Mouse (Mus musculus): ENCODE results near the gene Kmt2e. TPM values are rescaled to one million over a fixed set of nuclear protein-coding genes. Genes with fewer than 3 reads are reported as not detected.

The Kmt2e gene
- 145 and 152 TPM in 2 replicates for polyA plus RNA-seq (2016; fragmentation: Nextera tagmentation; extraction: Ambion mirVana)

DNA sequence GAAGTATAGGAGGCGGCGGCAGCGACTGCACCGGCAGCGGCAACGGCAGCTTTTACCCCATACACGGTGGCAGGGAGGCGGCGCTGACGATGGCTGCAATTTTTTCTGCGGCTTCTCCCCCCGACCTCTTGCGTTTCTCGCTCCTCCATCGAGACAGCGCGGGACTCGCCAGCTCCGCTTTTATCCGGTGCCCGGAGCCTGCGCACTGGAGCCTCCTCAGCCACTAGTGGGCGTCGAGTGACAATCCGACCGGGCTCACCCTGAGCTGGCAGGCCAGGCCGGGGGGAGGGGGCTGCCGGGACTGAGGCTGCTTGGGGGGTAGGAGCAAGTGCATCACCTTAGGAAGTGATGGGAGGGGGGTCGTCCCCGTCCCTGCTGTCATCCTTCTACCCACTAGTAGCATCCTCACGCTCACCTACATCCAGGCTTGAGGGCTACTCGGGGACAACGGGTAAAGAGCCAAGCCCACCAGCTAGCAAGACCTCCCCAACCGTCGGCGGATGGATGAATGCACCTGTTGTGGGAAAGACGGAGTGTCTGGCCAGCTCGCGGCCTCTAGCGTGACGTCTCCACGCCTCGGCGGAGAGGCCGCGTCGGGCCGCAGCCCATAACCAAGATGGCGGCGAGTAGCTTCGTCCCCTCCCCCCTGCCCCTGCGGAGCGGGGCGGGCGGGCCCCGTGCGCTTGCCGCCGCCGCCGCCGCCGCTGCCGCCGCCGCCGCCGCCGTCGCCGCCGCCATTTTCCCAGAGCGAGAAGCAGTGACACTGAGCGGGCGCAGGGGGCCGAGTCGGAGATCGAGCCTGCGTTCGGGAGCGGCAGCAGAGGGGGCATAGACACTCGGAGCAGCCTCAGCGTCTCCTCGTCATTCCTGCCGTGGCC, at the start of gene Kmt2e:
Gene Kmt2e, plus strand, starts transcription at position 722 of the 878 bp plus-strand sequence.
- Histone ChIP-seq H3K27me3 (no peaks in the 10 kb centered on the region), H3K9me3 (replicated peaks) (no peaks in the 10 kb centered on the region), H3K4me2 (replicated peaks) (peak within 1 kb of the TSS; percentile 79), H3K4me3 (peak within 1 kb of the TSS; percentile 96), H3K36me3 (no peaks in the 10 kb centered on the region), H3K4me1 (peaks cover 14% of the 10 kb centered on the region), H3K27ac (peak within 1 kb of the TSS; percentile 100), H3K9ac (peak within 1 kb of the TSS; percentile 100)
- peak; percentile 79 for ATAC-seq (ENCODE audit: low FRiP score)
- WGBS: under 1% methylated on average over 62 of the region's 85 CpGs

DNA sequence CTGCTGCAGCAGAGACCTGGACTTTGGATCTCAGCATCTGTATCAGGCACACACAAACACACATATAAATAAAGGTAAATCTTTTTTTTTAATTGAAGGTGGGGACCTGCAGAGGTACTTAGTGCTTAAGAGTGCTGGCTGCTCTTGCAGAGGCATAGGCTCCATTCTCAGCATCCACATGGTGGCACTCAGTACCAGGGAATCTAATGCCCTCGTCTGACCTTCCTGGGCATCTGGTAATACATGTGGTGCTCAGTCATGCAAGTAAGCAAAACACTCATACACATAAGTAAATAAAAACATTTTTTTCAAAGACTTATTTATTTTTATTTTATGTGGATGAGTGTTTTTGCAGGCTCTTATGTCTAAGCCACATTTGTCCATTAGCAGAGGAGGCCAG, 49.1 kb upstream of the Kmt2e start:
- H3K9me3 ChIP-seq (replicated peaks): no peaks in the 10 kb centered on the region
- H3K4me1 ChIP-seq: peaks cover 14% of the 10 kb centered on the region
- no peak overlapping the region for H3K27ac ChIP-seq
- H3K4me2 ChIP-seq (replicated peaks): no peak overlapping the region
- no peaks in the 10 kb centered on the region for H3K27me3 ChIP-seq
- H3K9ac ChIP-seq: no peak overlapping the region
- 74% methylated on average over 1 of the region's 1 CpGs for WGBS
- H3K4me3 ChIP-seq: no peak overlapping the region
- H3K36me3 ChIP-seq: no peaks in the 10 kb centered on the region
- no peak for ATAC-seq (ENCODE audit: low FRiP score)

DNA sequence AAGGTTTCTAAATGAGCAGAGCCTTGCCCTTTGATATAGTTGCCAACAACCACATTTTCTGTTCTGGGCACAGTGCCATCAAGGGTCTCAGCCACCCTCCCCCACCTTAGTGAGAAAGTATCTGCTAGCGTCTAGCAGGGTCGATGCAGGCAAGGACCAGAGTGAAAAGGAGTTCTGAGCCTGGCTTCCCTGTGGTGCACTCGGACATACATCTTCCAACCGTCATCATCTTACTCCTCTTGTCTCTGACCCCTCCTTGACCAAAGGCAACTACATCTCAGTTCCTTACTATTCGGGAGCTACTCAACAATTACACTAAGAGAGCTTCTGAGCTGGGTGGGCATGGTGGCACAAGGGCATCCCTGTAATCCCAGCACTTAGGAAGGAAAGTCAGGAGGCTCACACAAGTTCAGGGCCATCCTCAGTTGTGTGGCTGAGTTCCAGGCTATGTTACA, 48.5 kb upstream of the Kmt2e start:
- peak; percentile 53; the same call in 1 of the 2 replicates for ATAC-seq (ENCODE audit: low FRiP score)
- no peak overlapping the region for H3K9ac ChIP-seq
- H3K4me1 ChIP-seq: peaks cover 14% of the 10 kb centered on the region
- H3K9me3 ChIP-seq (replicated peaks): no peaks in the 10 kb centered on the region
- WGBS: 26% methylated on average over 5 of the region's 5 CpGs
- no peaks in the 10 kb centered on the region for H3K27me3 ChIP-seq
- no peak overlapping the region for H3K4me2 ChIP-seq (replicated peaks)
- H3K36me3 ChIP-seq: no peaks in the 10 kb centered on the region
- H3K27ac ChIP-seq: no peak overlapping the region
- no peak overlapping the region for H3K4me3 ChIP-seq

DNA sequence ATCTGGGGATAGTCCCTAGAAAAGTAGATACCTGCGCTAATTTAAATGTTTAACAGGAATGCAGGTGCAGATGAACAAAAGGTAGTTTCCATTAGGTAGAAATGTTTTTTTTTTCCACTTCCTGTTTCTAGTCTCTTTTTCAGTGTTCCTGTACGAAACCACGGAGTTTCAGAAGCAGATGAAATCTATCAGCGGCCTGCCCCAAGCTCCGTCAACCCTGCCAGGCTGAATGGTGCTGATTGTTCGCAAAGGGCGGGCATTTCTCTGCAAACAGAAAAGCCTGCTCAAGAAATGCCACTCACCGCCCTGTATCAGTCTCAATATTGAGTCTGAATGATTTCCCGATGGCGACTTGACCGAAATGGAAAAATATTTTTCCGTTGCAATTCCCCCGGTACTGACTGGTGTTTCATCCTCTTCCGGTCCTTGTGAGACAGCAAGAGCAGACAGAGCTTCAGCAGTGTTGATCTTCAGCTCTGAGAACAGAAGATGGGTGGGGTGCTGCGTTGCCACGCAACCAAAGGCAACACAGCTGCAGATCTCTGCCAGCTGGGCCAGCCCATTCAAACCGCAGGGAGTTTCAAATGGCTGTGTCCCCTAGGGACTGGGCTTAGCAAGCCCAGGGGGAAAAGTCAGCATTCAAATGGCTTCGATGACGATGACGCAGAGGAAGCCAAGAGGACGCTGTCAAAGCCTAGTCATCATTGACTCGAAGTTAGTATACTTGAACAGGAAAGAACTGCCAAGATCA, 47.5 kb upstream of the Kmt2e start:
- Histone ChIP-seq H3K27ac (peak overlapping the region; percentile 88), H3K36me3 (no peaks in the 10 kb centered on the region), H3K4me3 (peak overlapping the region; percentile 38), H3K4me2 (replicated peaks) (peak overlapping the region; percentile 56), H3K9me3 (replicated peaks) (no peaks in the 10 kb centered on the region), H3K4me1 (peaks cover 14% of the 10 kb centered on the region), H3K9ac (peak overlapping the region; percentile 55), H3K27me3 (no peaks in the 10 kb centered on the region)
- peak; percentile 95 for ATAC-seq (ENCODE audit: low FRiP score)
- whole genome bisulfite sequencing: 1% methylated on average over 22 of the region's 22 CpGs

DNA sequence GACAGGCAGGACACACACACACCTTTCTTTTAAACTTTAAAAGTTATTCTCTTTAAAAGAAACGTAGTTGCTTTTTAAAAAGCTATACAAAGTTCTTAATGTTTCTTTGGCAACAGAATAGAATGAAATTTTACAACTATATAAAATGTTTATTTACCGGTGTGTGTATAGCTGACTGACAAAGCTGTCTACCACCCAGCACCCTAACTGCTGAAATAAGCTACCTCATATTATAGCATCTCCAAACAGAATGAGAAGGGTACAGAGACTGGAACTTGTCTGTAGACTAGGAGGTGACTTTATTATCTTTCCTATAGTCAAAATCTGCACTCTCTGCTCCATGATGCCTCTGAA, 47.0 kb upstream of the Kmt2e start:
- Histone ChIP-seq H3K9ac (no peak overlapping the region), H3K27ac (peak overlapping the region; percentile 88), H3K36me3 (no peaks in the 10 kb centered on the region), H3K4me1 (peaks cover 14% of the 10 kb centered on the region), H3K4me2 (replicated peaks) (peak overlapping the region; percentile 56), H3K4me3 (no peak overlapping the region), H3K9me3 (replicated peaks) (no peaks in the 10 kb centered on the region), H3K27me3 (no peaks in the 10 kb centered on the region)
- WGBS: 50% methylated on average over 2 of the region's 2 CpGs
- ATAC-seq (ENCODE audit: low FRiP score): no peak

DNA sequence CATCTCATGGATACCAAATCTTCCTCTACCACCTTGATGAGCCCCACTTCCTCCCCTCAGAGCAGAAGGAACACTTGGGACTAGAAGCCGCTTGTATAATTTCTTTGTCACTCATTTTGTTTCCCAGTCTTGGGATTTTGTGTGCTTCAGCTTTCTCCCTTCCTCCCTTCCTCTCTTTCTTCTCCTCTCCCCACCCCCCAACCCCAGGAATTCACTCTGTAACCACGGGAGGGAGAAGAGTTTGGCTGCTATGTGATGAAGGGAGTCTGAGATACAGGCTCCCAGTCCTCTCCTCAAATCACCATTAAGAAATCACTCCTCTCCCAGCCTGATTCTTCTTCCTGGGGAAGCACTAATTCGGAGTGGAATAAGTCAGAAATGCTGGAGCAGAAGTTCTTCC, 46.1 kb upstream of the Kmt2e start:
- H3K4me2 ChIP-seq (replicated peaks): no peak overlapping the region
- no peaks in the 10 kb centered on the region for H3K27me3 ChIP-seq
- H3K9me3 ChIP-seq (replicated peaks): no peaks in the 10 kb centered on the region
- H3K4me1 ChIP-seq: peaks cover 14% of the 10 kb centered on the region
- H3K4me3 ChIP-seq: no peak overlapping the region
- no peaks in the 10 kb centered on the region for H3K36me3 ChIP-seq
- no peak overlapping the region for H3K9ac ChIP-seq
- no peak overlapping the region for H3K27ac ChIP-seq
- WGBS: 24% methylated on average over 3 of the region's 3 CpGs
- ATAC-seq (ENCODE audit: low FRiP score): no peak

DNA sequence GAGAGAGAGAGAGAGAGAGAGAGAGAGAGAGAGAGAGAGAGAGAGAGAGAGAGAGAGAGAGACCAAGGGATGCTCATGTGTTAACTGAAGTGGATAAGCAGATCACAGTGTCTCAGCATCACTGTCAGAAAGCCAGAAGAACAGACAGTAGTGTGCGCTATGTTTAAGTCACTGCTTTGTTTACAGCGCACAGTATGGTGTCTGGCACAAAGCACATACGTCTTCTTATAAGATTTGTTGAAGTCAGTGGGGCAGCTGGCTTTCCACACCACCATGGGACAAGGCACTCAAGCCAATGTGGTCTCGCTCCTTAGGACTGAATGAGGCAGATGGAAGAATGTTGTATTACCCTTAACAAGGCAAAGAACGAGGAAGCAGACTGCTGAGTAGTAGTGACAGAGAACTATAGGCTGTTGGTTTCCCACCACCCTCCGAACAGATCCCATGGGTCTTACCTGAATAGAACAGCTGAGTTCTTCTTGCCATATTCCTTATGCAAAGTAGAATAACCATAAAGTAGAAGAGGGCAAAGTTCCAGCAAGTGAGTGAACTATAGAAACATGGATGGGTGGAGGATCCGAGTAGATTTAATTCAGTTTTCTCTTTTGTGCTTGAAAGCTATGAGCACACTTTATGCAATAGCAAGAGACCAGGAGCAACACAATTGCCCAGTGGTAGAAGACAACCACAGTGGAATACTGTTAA, 44.5 kb upstream of the Kmt2e start:
- Histone ChIP-seq H3K9ac (no peak overlapping the region), H3K4me1 (peaks cover 14% of the 10 kb centered on the region), H3K27me3 (no peaks in the 10 kb centered on the region), H3K4me2 (replicated peaks) (no peak overlapping the region), H3K36me3 (no peaks in the 10 kb centered on the region), H3K9me3 (replicated peaks) (no peaks in the 10 kb centered on the region), H3K27ac (no peak overlapping the region), H3K4me3 (no peak overlapping the region)
- WGBS: 80% methylated on average over 7 of the region's 7 CpGs
- no peak for ATAC-seq (ENCODE audit: low FRiP score)

DNA sequence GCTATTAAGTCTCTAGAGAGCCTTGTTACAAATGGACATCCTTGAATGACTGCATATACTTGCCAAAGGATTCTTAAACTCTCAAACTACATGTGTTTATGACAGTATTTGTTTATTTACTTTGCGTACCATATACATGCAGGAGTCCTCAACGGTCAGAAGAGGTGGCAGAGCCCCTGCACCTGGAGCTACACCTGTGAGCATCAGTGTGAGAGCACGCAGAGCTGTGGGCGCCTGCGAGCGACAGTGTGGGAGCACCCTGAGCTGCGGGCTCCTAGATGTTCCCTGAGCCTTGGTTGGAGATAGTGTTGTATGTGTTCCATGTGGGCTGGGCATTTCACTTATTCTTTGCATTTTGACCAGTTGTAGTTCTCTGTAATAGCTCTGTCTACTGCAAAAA, 42.5 kb upstream of the Kmt2e start:
- WGBS: 93% methylated on average over 7 of the region's 7 CpGs
- Histone ChIP-seq H3K36me3 (no peaks in the 10 kb centered on the region), H3K4me3 (no peak overlapping the region), H3K9me3 (replicated peaks) (no peaks in the 10 kb centered on the region), H3K9ac (no peak overlapping the region), H3K27ac (no peak overlapping the region), H3K27me3 (no peaks in the 10 kb centered on the region), H3K4me1 (peaks cover 8% of the 10 kb centered on the region), H3K4me2 (replicated peaks) (no peak overlapping the region)
- no peak for ATAC-seq (ENCODE audit: low FRiP score)

DNA sequence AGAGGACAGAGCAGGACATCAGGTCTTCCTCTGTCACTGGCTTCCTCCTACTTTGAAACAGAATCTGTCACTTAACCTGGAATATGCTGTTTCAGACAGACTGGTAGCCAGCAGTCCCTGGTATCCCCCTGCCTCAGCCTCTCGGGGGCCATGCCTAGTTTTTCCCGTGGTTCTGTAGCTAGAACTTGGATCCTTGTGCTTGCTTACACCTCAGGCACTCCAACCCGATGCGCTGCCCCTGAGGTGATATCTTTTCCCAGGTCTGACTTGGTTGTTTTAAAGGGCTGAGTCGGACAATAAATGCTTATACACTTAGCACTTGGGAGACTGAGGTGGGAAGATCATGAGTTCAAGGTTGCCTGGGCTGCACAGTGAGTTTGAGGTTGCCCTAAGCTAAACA, 40.4 kb upstream of the Kmt2e start:
- no peak for ATAC-seq (ENCODE audit: low FRiP score)
- Histone ChIP-seq H3K27me3 (no peaks in the 10 kb centered on the region), H3K9me3 (replicated peaks) (no peaks in the 10 kb centered on the region), H3K36me3 (no peaks in the 10 kb centered on the region), H3K4me3 (no peak overlapping the region), H3K4me1 (no peaks in the 10 kb centered on the region), H3K9ac (no peak overlapping the region), H3K27ac (no peak overlapping the region), H3K4me2 (replicated peaks) (no peak overlapping the region)
- 96% methylated on average over 5 of the region's 5 CpGs for WGBS

DNA sequence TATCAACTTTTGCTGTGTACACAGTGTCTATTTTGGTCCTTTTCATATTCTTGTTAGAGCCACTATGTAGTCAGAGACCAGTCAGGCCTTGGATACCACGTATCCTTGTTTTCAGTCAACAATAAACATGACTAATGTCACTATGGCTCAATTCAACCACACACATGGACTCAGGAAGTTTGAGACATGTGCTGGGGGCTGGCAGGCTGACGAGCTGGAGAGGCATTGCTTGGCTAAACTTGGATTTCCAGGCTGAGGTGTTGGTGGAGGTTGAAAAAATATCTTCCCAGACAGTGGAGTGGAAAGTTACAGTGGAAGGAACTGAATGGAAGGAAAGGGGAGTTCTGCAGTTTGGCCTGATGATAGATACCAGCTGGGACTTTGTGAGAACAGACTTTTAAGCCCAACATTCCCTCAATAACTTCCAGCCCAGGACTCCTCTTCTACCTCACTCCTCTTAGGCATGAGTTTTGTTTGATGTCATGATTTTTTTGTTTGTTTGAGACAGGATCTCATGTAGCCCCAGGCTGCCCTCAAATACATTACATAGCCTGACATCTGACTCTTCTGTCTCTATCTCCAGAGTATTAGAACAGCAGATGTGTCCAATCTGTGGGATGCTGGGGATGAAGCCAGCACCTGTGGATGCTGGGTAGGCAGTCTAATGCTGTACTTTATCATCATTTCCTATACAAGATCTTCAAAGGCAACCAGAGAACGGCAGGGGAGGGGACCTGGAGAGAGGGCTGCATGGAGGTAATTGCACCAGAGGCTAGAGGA, 39.7 kb upstream of the Kmt2e start:
- no peak for ATAC-seq (ENCODE audit: low FRiP score)
- no peaks in the 10 kb centered on the region for H3K4me1 ChIP-seq
- WGBS: 75% methylated on average over 3 of the region's 3 CpGs
- H3K9ac ChIP-seq: no peak overlapping the region
- H3K4me3 ChIP-seq: no peak overlapping the region
- no peaks in the 10 kb centered on the region for H3K9me3 ChIP-seq (replicated peaks)
- H3K27ac ChIP-seq: no peak overlapping the region
- H3K27me3 ChIP-seq: no peaks in the 10 kb centered on the region
- H3K4me2 ChIP-seq (replicated peaks): no peak overlapping the region
- H3K36me3 ChIP-seq: peaks cover 4% of the 10 kb centered on the region

DNA sequence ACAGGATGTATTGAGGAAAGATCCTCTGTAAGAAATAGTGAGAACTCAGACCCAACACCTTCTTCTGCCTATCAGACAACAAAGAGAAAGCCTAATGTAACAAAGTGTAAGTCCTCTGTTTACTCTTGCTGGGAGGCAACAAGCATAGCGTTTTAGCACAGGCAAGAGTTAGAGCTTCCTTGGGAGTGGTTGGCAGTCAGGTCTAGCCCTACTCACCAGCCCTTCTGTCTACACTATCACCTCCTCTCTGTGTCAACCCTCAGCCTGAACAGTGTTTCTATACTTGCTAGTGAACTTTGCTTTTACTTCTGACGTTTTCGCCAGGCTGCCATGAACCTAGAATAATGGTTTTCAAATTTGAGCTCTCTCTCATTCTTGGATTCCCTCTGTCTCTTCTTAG, 38.5 kb upstream of the Kmt2e start:
- Histone ChIP-seq H3K9ac (no peak overlapping the region), H3K36me3 (peaks cover 13% of the 10 kb centered on the region), H3K4me3 (no peak overlapping the region), H3K4me1 (no peaks in the 10 kb centered on the region), H3K27me3 (no peaks in the 10 kb centered on the region), H3K9me3 (replicated peaks) (no peaks in the 10 kb centered on the region), H3K27ac (no peak overlapping the region), H3K4me2 (replicated peaks) (no peak overlapping the region)
- 85% methylated on average over 3 of the region's 3 CpGs for WGBS
- no peak for ATAC-seq (ENCODE audit: low FRiP score)

All from hindbrain, embryonic 12.5 days (tissue).